8 mouse cellular contexts compared by ENCODE assay signal in genomic region chr2:35108712-35109111, GRCm38 (mm10). TPM values are rescaled to one million over a fixed set of nuclear protein-coding genes. Genes with fewer than 3 reads are reported as not detected.
A peak's percentile ranks its signal among the peaks of the same experiment; 100 is the strongest.
DNase-seq lines count a peak whose midpoint lies in the region; ATAC-seq lines count a peak whose summit lies in the region.

No protein-coding gene starts in this region.

- H3K27ac ChIP-seq in forebrain, embryonic 14.5 days (ENCODE audit: low read depth, low read length) = peak overlapping the region; percentile 78
- peak overlapping the region; percentile 74 for H3K27ac ChIP-seq in hindbrain, embryonic 16.5 days (ENCODE audit: low read depth, low read length)

- intact Hi-C loops in gastrocnemius, postnatal 36 days (cut with DNase I) = loop anchor here (5.0 kb wide), 1 partner anchor 61 kb away; no protein-coding TSS in a partner anchor
- intact Hi-C loops in left cerebral cortex, postnatal 25 days (cut with DNase I) = loop anchor here (2.0 to 10.0 kb wide), 4 partner anchors 64 to 436 kb away; partner anchors contain the start of gene Fbxw2

- H3K27me3 ChIP-seq in forebrain, embryonic 14.5 days (replicated peaks; ENCODE audit: control insufficient read depth, insufficient read depth, low read length) = no peaks in the 10 kb centered on the region
- H3K27me3 ChIP-seq in hindbrain, embryonic 16.5 days (replicated peaks; ENCODE audit: control insufficient read depth, insufficient read depth, low read length) = no peaks in the 10 kb centered on the region

- peak; percentile 56 for ATAC-seq in forebrain, embryonic 14.5 days
- peak; percentile 63 for ATAC-seq in hindbrain, embryonic 16.5 days
- peak; percentile 45 for ATAC-seq in megakaryocyte progenitor cell, adult 5-6 weeks (replicated peaks; ENCODE audit: poor library complexity)

- peak; percentile 30 for DNase-seq in gastrocnemius, adult 18-20 months (ENCODE audit: low spot score)
- DNase-seq in gastrocnemius, postnatal 36 days = no peak
- peak; percentile 44 for DNase-seq in c-Kit-positive CD71-negative TER-119-negative erythroid progenitor cells, embryonic 14.5 days (ENCODE audit: low read depth)
- DNase-seq in forebrain, embryonic 14.5 days (ENCODE audit: low spot score) = peak; percentile 79
- DNase-seq in left cerebral cortex, postnatal 25 days (ENCODE audit: low spot score in 2 of 2) = peak; percentile 30 to 73
- peak; percentile 28 for DNase-seq in right cerebral cortex, postnatal 4 days

- H3K9ac ChIP-seq in forebrain, embryonic 14.5 days (ENCODE audit: low read length) = peak overlapping the region; percentile 83
- H3K9ac ChIP-seq in hindbrain, embryonic 16.5 days (ENCODE audit: low read depth, low read length) = peak overlapping the region; percentile 73

- no peaks in the 10 kb centered on the region for H3K9me3 ChIP-seq in forebrain, embryonic 14.5 days (replicated peaks; ENCODE audit: control insufficient read depth, low read length)
- no peaks in the 10 kb centered on the region for H3K9me3 ChIP-seq in hindbrain, embryonic 16.5 days (ENCODE audit: control insufficient read depth, low read length)

- H3K4me1 ChIP-seq in forebrain, embryonic 14.5 days (ENCODE audit: control insufficient read depth, insufficient read depth, low read length) = peaks cover 5% of the 10 kb centered on the region; the same call in 1 of the 2 replicates
- 0 out of 2 replicates have a peak, but pooled peaks cover 3% of the 10 kb centered on the region for H3K4me1 ChIP-seq in hindbrain, embryonic 16.5 days (ENCODE audit: control insufficient read depth, insufficient read depth, low read depth, low read length)

- H3K4me3 ChIP-seq in forebrain, embryonic 14.5 days (ENCODE audit: low read depth, low read length) = peak overlapping the region; percentile 79
- peak overlapping the region; percentile 54 for H3K4me3 ChIP-seq in hindbrain, embryonic 16.5 days (ENCODE audit: low read length)

- peak overlapping the region; percentile 64 for H3K4me2 ChIP-seq in forebrain, embryonic 14.5 days (ENCODE audit: low read length)
- H3K4me2 ChIP-seq in hindbrain, embryonic 16.5 days (ENCODE audit: low read length) = peak overlapping the region; percentile 58

- H3K36me3 ChIP-seq in forebrain, embryonic 14.5 days (ENCODE audit: control insufficient read depth, insufficient read depth, low read length) = no peaks in the 10 kb centered on the region
- H3K36me3 ChIP-seq in hindbrain, embryonic 16.5 days (ENCODE audit: control insufficient read depth, insufficient read depth, low read length) = no peaks in the 10 kb centered on the region

- 39% methylated on average over 3 of the region's 3 CpGs for WGBS in forebrain, embryonic 14.5 days
- 27% methylated on average over 3 of the region's 3 CpGs for WGBS in hindbrain, embryonic 16.5 days

RNA-seq across cellular contexts. Expression of gene Cntrl, which starts 0.6 kb away (rescaled TPM):
- 1 to 10 TPM; 4.3 to 5.4 TPM for total RNA-seq in gastrocnemius, adult 18-20 months (2021)
- 1 to 10 TPM; 5.1 to 7.3 TPM for total RNA-seq in gastrocnemius, postnatal 36 days (2021)
- 14.5 and 14.9 TPM in 2 replicates for polyA plus RNA-seq in forebrain, embryonic 14.5 days (2014; fragmentation: Nextera tagmentation; extraction: Ambion mirVana)
- polyA plus RNA-seq in hindbrain, embryonic 16.5 days (2015; fragmentation: Nextera tagmentation; extraction: Ambion mirVana) = 7.3 and 8.9 TPM in 2 replicates
- total RNA-seq in left cerebral cortex, postnatal 25 days (2021) = 1 to 10 TPM; 7.1 to 8.6 TPM
- 102 and 117 TPM in 2 replicates for total RNA-seq in megakaryocyte progenitor cell, adult 5-6 weeks (2015)
- total RNA-seq in megakaryocyte progenitor cell, adult 5-6 weeks (2017) = 114 and 137 TPM in 2 replicates

RNA-seq across cellular contexts. Expression of gene AI182371, which starts 7.4 kb away (rescaled TPM):
- not detected for total RNA-seq in gastrocnemius, adult 18-20 months (2021)
- under 1 TPM in 1 of 2 experiments, not detected in 1; 0.15 TPM for total RNA-seq in gastrocnemius, postnatal 36 days (2021)
- 0.12 and 0.27 TPM in 2 replicates for polyA plus RNA-seq in forebrain, embryonic 14.5 days (2014; fragmentation: Nextera tagmentation; extraction: Ambion mirVana)
- 0.47 and 0.60 TPM in 2 replicates for polyA plus RNA-seq in hindbrain, embryonic 16.5 days (2015; fragmentation: Nextera tagmentation; extraction: Ambion mirVana)
- total RNA-seq in left cerebral cortex, postnatal 25 days (2021) = under 1 TPM in 1 of 2 experiments, not detected in 1; 0.41 TPM
- total RNA-seq in megakaryocyte progenitor cell, adult 5-6 weeks (2015) = 1.2 and 1.5 TPM in 2 replicates
- 0.41 and 1.00 TPM in 2 replicates for total RNA-seq in megakaryocyte progenitor cell, adult 5-6 weeks (2017)

RNA-seq across cellular contexts. Expression of gene Hc, which starts 47.5 kb away (rescaled TPM):
- under 1 TPM in 1 of 2 experiments, not detected in 1; 0.19 TPM for total RNA-seq in gastrocnemius, adult 18-20 months (2021)
- total RNA-seq in gastrocnemius, postnatal 36 days (2021) = under 1 TPM in 1 of 2 experiments, not detected in 1; 0.15 TPM
- polyA plus RNA-seq in forebrain, embryonic 14.5 days (2014; fragmentation: Nextera tagmentation; extraction: Ambion mirVana) = 0.69 and 1.1 TPM in 2 replicates
- 0.24 TPM in 2 replicates for polyA plus RNA-seq in hindbrain, embryonic 16.5 days (2015; fragmentation: Nextera tagmentation; extraction: Ambion mirVana)
- total RNA-seq in left cerebral cortex, postnatal 25 days (2021) = under 1 TPM; 0.09 to 0.23 TPM
- not detected in 2 replicates for total RNA-seq in megakaryocyte progenitor cell, adult 5-6 weeks (2015)
- not detected in 2 replicates for total RNA-seq in megakaryocyte progenitor cell, adult 5-6 weeks (2017)

Comparison
In these comparisons a context has a peak if more than half of its experiments do, and no peak if none do; other contexts are left out.
1. DNase-seq: peak in gastrocnemius, adult 18-20 months (single experiment), c-Kit-positive CD71-negative TER-119-negative erythroid progenitor cells, embryonic 14.5 days (single experiment), forebrain, embryonic 14.5 days (single experiment), left cerebral cortex, postnatal 25 days (2 of 2) and right cerebral cortex, postnatal 4 days (single experiment); none in gastrocnemius, postnatal 36 days (0 of 2).
2. RNA of gene Cntrl, which starts 0.6 kb away (total RNA-seq): 102 to 137 TPM in megakaryocyte progenitor cell, adult 5-6 weeks; 7.1 to 8.6 TPM in left cerebral cortex, postnatal 25 days, 5.1 to 7.3 TPM in gastrocnemius, postnatal 36 days and 4.3 to 5.4 TPM in gastrocnemius, adult 18-20 months; every median in the first group is over 10 times any median in the second.
3. Peak in every context shown above with its lines, with median percentiles within 50 percentile points of each other: ATAC-seq.